Mouse (Mus musculus): Measurements from ENCODE around the gene Abcd4. TPM values are rescaled to one million over a fixed set of nuclear protein-coding genes. Genes with fewer than 3 reads are reported as not detected.
A peak's percentile ranks its signal among the peaks of the same experiment; 100 is the strongest.

The Abcd4 gene
- polyA plus RNA-seq, 1 experiment = 8.5 TPM

- H3K79me3 ChIP-seq (ENCODE audit: low read depth) = no peaks in the 10 kb centered on the region
- TF ChIP-seq MYOD1 (IDR thresholded peaks at IDR 0.05; ENCODE audit: control insufficient read depth, insufficient read length, low read depth) (no peak), MAX (IDR thresholded peaks at IDR 0.05) (peak; percentile 46), CTCF (IDR thresholded peaks at IDR 0.05; ENCODE audit: control insufficient read depth, insufficient read depth, insufficient read length) (peak; percentile 100), USF1 (IDR thresholded peaks at IDR 0.05; ENCODE audit: low read depth) (no peak), MYOG (IDR thresholded peaks at IDR 0.05; ENCODE audit: control insufficient read depth, extremely low read depth, insufficient read length) (no peak), CEBPB (IDR thresholded peaks at IDR 0.05; ENCODE audit: low read depth) (no peak)
- no peaks in the 10 kb centered on the region for H3K79me2 ChIP-seq (ENCODE audit: control insufficient read depth, insufficient read depth)
Observed at GRCm38 (mm10) chr12:84589825-84590761, 27.1 kb downstream of the Abcd4 start.

GRCm38 (mm10) chr12:84581285-84581684 lies 35.9 kb downstream of the Abcd4 start:
- peaks cover 18% of the 10 kb centered on the region for H3K27me3 ChIP-seq (ENCODE audit: control insufficient read depth, insufficient read depth, insufficient read length)
- no peaks in the 10 kb centered on the region for H3K79me3 ChIP-seq (ENCODE audit: low read depth)
- H3K4me3 ChIP-seq (ENCODE audit: insufficient read depth, poor library complexity, severe bottlenecking) = no peak overlapping the region
- H3ac ChIP-seq (ENCODE audit: control insufficient read depth, insufficient read length, low read depth) = no peak overlapping the region
- TF ChIP-seq CEBPB (IDR thresholded peaks at IDR 0.05; ENCODE audit: low read depth) (no peak), CTCF (IDR thresholded peaks at IDR 0.05; ENCODE audit: control insufficient read depth, insufficient read depth, insufficient read length) (no peak), MYOG (IDR thresholded peaks at IDR 0.05; ENCODE audit: control insufficient read depth, extremely low read depth, insufficient read length) (no peak), FOSL1 (IDR thresholded peaks at IDR 0.05; ENCODE audit: insufficient read depth, low read length, poor library complexity, severe bottlenecking) (no peak), MAX (IDR thresholded peaks at IDR 0.05) (no peak), USF1 (IDR thresholded peaks at IDR 0.05; ENCODE audit: low read depth) (no peak), MYOD1 (IDR thresholded peaks at IDR 0.05; ENCODE audit: control insufficient read depth, insufficient read length, low read depth) (no peak)
- H3K36me3 ChIP-seq (ENCODE audit: control insufficient read depth, insufficient read depth) = no peaks in the 10 kb centered on the region
- H3K79me2 ChIP-seq (ENCODE audit: control insufficient read depth, insufficient read depth) = no peaks in the 10 kb centered on the region

More at GRCm38 (mm10) chr12:84589825-84590761, 27.1 kb downstream of the Abcd4 start:
- peaks cover 10% of the 10 kb centered on the region for H3K27me3 ChIP-seq (ENCODE audit: control insufficient read depth, insufficient read depth, insufficient read length)
- H3K4me3 ChIP-seq (ENCODE audit: insufficient read depth, poor library complexity, severe bottlenecking) = peak overlapping the region; percentile 26
- H3ac ChIP-seq (ENCODE audit: control insufficient read depth, insufficient read length, low read depth) = no peak overlapping the region
- no peaks in the 10 kb centered on the region for H3K36me3 ChIP-seq (ENCODE audit: control insufficient read depth, insufficient read depth)

- no peak overlapping the region for H3ac ChIP-seq (ENCODE audit: control insufficient read depth, insufficient read length, low read depth)
- no peaks in the 10 kb centered on the region for H3K79me2 ChIP-seq (ENCODE audit: control insufficient read depth, insufficient read depth)
- peaks cover 10% of the 10 kb centered on the region for H3K27me3 ChIP-seq (ENCODE audit: control insufficient read depth, insufficient read depth, insufficient read length)
- no peak overlapping the region for H3K4me3 ChIP-seq (ENCODE audit: insufficient read depth, poor library complexity, severe bottlenecking)
- TF ChIP-seq CEBPB (IDR thresholded peaks at IDR 0.05; ENCODE audit: low read depth) (no peak), MYOG (IDR thresholded peaks at IDR 0.05; ENCODE audit: control insufficient read depth, extremely low read depth, insufficient read length) (no peak), CTCF (IDR thresholded peaks at IDR 0.05; ENCODE audit: control insufficient read depth, insufficient read depth, insufficient read length) (no peak), MAX (IDR thresholded peaks at IDR 0.05) (no peak), USF1 (IDR thresholded peaks at IDR 0.05; ENCODE audit: low read depth) (no peak), FOSL1 (IDR thresholded peaks at IDR 0.05; ENCODE audit: insufficient read depth, low read length, poor library complexity, severe bottlenecking) (no peak), MYOD1 (IDR thresholded peaks at IDR 0.05; ENCODE audit: control insufficient read depth, insufficient read length, low read depth) (no peak)
- no peaks in the 10 kb centered on the region for H3K79me3 ChIP-seq (ENCODE audit: low read depth)
- H3K36me3 ChIP-seq (ENCODE audit: control insufficient read depth, insufficient read depth) = no peaks in the 10 kb centered on the region
Observed at GRCm38 (mm10) chr12:84578440-84578770, 38.8 kb downstream of the Abcd4 start.

- H3ac ChIP-seq (ENCODE audit: control insufficient read depth, insufficient read length, low read depth) = no peak overlapping the region
- H3K27me3 ChIP-seq (ENCODE audit: control insufficient read depth, insufficient read depth, insufficient read length) = peaks cover 13% of the 10 kb centered on the region
- H3K79me3 ChIP-seq (ENCODE audit: low read depth) = no peaks in the 10 kb centered on the region
- H3K4me3 ChIP-seq (ENCODE audit: insufficient read depth, poor library complexity, severe bottlenecking) = no peak overlapping the region
- no peaks in the 10 kb centered on the region for H3K36me3 ChIP-seq (ENCODE audit: control insufficient read depth, insufficient read depth)
- TF ChIP-seq MYOD1 (IDR thresholded peaks at IDR 0.05; ENCODE audit: control insufficient read depth, insufficient read length, low read depth) = no peak
- TF ChIP-seq MAX (IDR thresholded peaks at IDR 0.05) = no peak
- TF ChIP-seq CEBPB (IDR thresholded peaks at IDR 0.05; ENCODE audit: low read depth) = no peak
- no peak for TF ChIP-seq CTCF (IDR thresholded peaks at IDR 0.05; ENCODE audit: control insufficient read depth, insufficient read depth, insufficient read length)
- TF ChIP-seq FOSL1 (IDR thresholded peaks at IDR 0.05; ENCODE audit: insufficient read depth, low read length, poor library complexity, severe bottlenecking) = no peak
- TF ChIP-seq MYOG (IDR thresholded peaks at IDR 0.05; ENCODE audit: control insufficient read depth, extremely low read depth, insufficient read length) = no peak
- TF ChIP-seq USF1 (IDR thresholded peaks at IDR 0.05; ENCODE audit: low read depth) = no peak
- H3K79me2 ChIP-seq (ENCODE audit: control insufficient read depth, insufficient read depth) = no peaks in the 10 kb centered on the region
Observed at GRCm38 (mm10) chr12:84577768-84578439, 39.3 kb downstream of the Abcd4 start.

GRCm38 (mm10) chr12:84573094-84573493 lies 44.1 kb downstream of the Abcd4 start:
- Histone ChIP-seq H3ac (ENCODE audit: control insufficient read depth, insufficient read length, low read depth) (no peak overlapping the region), H3K4me3 (ENCODE audit: insufficient read depth, poor library complexity, severe bottlenecking) (no peak overlapping the region), H3K36me3 (ENCODE audit: control insufficient read depth, insufficient read depth) (no peaks in the 10 kb centered on the region), H3K79me3 (ENCODE audit: low read depth) (no peaks in the 10 kb centered on the region), H3K27me3 (ENCODE audit: control insufficient read depth, insufficient read depth, insufficient read length) (peaks cover 48% of the 10 kb centered on the region), H3K79me2 (ENCODE audit: control insufficient read depth, insufficient read depth) (no peaks in the 10 kb centered on the region)
- TF ChIP-seq CEBPB (IDR thresholded peaks at IDR 0.05; ENCODE audit: low read depth) (no peak), MYOD1 (IDR thresholded peaks at IDR 0.05; ENCODE audit: control insufficient read depth, insufficient read length, low read depth) (no peak), MYOG (IDR thresholded peaks at IDR 0.05; ENCODE audit: control insufficient read depth, extremely low read depth, insufficient read length) (no peak), FOSL1 (IDR thresholded peaks at IDR 0.05; ENCODE audit: insufficient read depth, low read length, poor library complexity, severe bottlenecking) (no peak), USF1 (IDR thresholded peaks at IDR 0.05; ENCODE audit: low read depth) (no peak), MAX (IDR thresholded peaks at IDR 0.05) (no peak), CTCF (IDR thresholded peaks at IDR 0.05; ENCODE audit: control insufficient read depth, insufficient read depth, insufficient read length) (no peak)

Measured in C2C12 (cell line).